Mouse (Mus musculus): Measurements from ENCODE around the gene Rpl35. TPM values are rescaled to one million over a fixed set of nuclear protein-coding genes. Genes with fewer than 3 reads are reported as not detected.

Rpl35 gene
- polyA plus RNA-seq, 1 experiment: 184 TPM

GRCm38 (mm10) chr2:39004880-39005435, 466 bp downstream of the Rpl35 start, which contains the start of gene Arpc5l:
Gene Arpc5l, plus strand, starts transcription at chr2:39005348.
- Histone ChIP-seq H3K4me1 (ENCODE audit: control insufficient read depth, insufficient read depth, low read length) (peaks cover 24% of the 10 kb centered on the region), H3K36me3 (ENCODE audit: control insufficient read depth, insufficient read depth, low read length) (no peaks in the 10 kb centered on the region; the same call in 1 of the 2 replicates), H3K27ac (ENCODE audit: insufficient read depth, low read depth, low read length) (peak within 1 kb of the TSS; percentile 22; the same call in 1 of the 2 replicates), H3K27me3 (replicated peaks; ENCODE audit: control insufficient read depth, insufficient read depth, low read length) (no peaks in the 10 kb centered on the region), H3K4me3 (ENCODE audit: insufficient read depth, low read depth, low read length) (peak within 1 kb of the TSS; percentile 79)
- DNase-seq: peak; percentile 95
- TF ChIP-seq CTCF (conservative IDR thresholded peaks at IDR 0.05; ENCODE audit: insufficient read depth, insufficient read length, low read depth, low read length) (no peak), POLR2A (IDR thresholded peaks at IDR 0.05; ENCODE audit: low read depth, low read length) (peak; percentile 6)
- WGBS: under 1% methylated on average over 58 of the region's 58 CpGs

- Histone ChIP-seq H3K36me3 (ENCODE audit: control insufficient read depth, insufficient read depth, low read length) (no peaks in the 10 kb centered on the region; the same call in 1 of the 2 replicates), H3K4me3 (ENCODE audit: insufficient read depth, low read depth, low read length) (peak overlapping the region; percentile 79), H3K27me3 (replicated peaks; ENCODE audit: control insufficient read depth, insufficient read depth, low read length) (no peaks in the 10 kb centered on the region), H3K27ac (ENCODE audit: insufficient read depth, low read depth, low read length) (no peak overlapping the region), H3K4me1 (ENCODE audit: control insufficient read depth, insufficient read depth, low read length) (peaks cover 20% of the 10 kb centered on the region)
- DNase-seq: peak; percentile 18
- WGBS: under 1% methylated on average over 11 of the region's 11 CpGs
- TF ChIP-seq POLR2A (IDR thresholded peaks at IDR 0.05; ENCODE audit: low read depth, low read length) (no peak), CTCF (conservative IDR thresholded peaks at IDR 0.05; ENCODE audit: insufficient read depth, insufficient read length, low read depth, low read length) (no peak)
These were observed 1.1 kb downstream of the Rpl35 start for GRCm38 (mm10) chr2:39004372-39004771.

- H3K36me3 ChIP-seq (ENCODE audit: control insufficient read depth, insufficient read depth, low read length): no peaks in the 10 kb centered on the region; the same call in 1 of the 2 replicates
- 73% methylated on average over 5 of the region's 5 CpGs for WGBS
- no peak overlapping the region for H3K4me3 ChIP-seq (ENCODE audit: insufficient read depth, low read depth, low read length)
- H3K27ac ChIP-seq (ENCODE audit: insufficient read depth, low read depth, low read length): no peak overlapping the region
- H3K4me1 ChIP-seq (ENCODE audit: control insufficient read depth, insufficient read depth, low read length): peaks cover 12% of the 10 kb centered on the region
- no peak for TF ChIP-seq CTCF (conservative IDR thresholded peaks at IDR 0.05; ENCODE audit: insufficient read depth, insufficient read length, low read depth, low read length)
- no peak for TF ChIP-seq POLR2A (IDR thresholded peaks at IDR 0.05; ENCODE audit: low read depth, low read length)
- DNase-seq: no peak
- no peaks in the 10 kb centered on the region for H3K27me3 ChIP-seq (replicated peaks; ENCODE audit: control insufficient read depth, insufficient read depth, low read length)
These were observed 1.9 kb downstream of the Rpl35 start for GRCm38 (mm10) chr2:39003512-39003911.

- H3K4me1 ChIP-seq (ENCODE audit: control insufficient read depth, insufficient read depth, low read length): peaks cover 12% of the 10 kb centered on the region
- 45% methylated on average over 8 of the region's 8 CpGs for WGBS
- H3K36me3 ChIP-seq (ENCODE audit: control insufficient read depth, insufficient read depth, low read length): no peaks in the 10 kb centered on the region; the same call in 1 of the 2 replicates
- no peak overlapping the region for H3K27ac ChIP-seq (ENCODE audit: insufficient read depth, low read depth, low read length)
- TF ChIP-seq POLR2A (IDR thresholded peaks at IDR 0.05; ENCODE audit: low read depth, low read length) (no peak), CTCF (conservative IDR thresholded peaks at IDR 0.05; ENCODE audit: insufficient read depth, insufficient read length, low read depth, low read length) (no peak)
- H3K27me3 ChIP-seq (replicated peaks; ENCODE audit: control insufficient read depth, insufficient read depth, low read length): no peaks in the 10 kb centered on the region
- no peak overlapping the region for H3K4me3 ChIP-seq (ENCODE audit: insufficient read depth, low read depth, low read length)
- DNase-seq: no peak
These were observed 2.3 kb downstream of the Rpl35 start for GRCm38 (mm10) chr2:39003106-39003505.

GRCm38 (mm10) chr2:39001866-39002265, 3.6 kb downstream of the Rpl35 start:
- H3K27ac ChIP-seq (ENCODE audit: insufficient read depth, low read depth, low read length): no peak overlapping the region
- H3K27me3 ChIP-seq (replicated peaks; ENCODE audit: control insufficient read depth, insufficient read depth, low read length): no peaks in the 10 kb centered on the region
- peaks cover 12% of the 10 kb centered on the region for H3K4me1 ChIP-seq (ENCODE audit: control insufficient read depth, insufficient read depth, low read length)
- peak; percentile 64 for DNase-seq
- WGBS: 52% methylated on average over 3 of the region's 3 CpGs
- no peak overlapping the region for H3K4me3 ChIP-seq (ENCODE audit: insufficient read depth, low read depth, low read length)
- H3K36me3 ChIP-seq (ENCODE audit: control insufficient read depth, insufficient read depth, low read length): no peaks in the 10 kb centered on the region; the same call in 1 of the 2 replicates
- TF ChIP-seq POLR2A (IDR thresholded peaks at IDR 0.05; ENCODE audit: low read depth, low read length): no peak
- TF ChIP-seq CTCF (conservative IDR thresholded peaks at IDR 0.05; ENCODE audit: insufficient read depth, insufficient read length, low read depth, low read length): no peak

- no peak overlapping the region for H3K4me3 ChIP-seq (ENCODE audit: insufficient read depth, low read depth, low read length)
- no peak overlapping the region for H3K27ac ChIP-seq (ENCODE audit: insufficient read depth, low read depth, low read length)
- 69% methylated on average over 4 of the region's 4 CpGs for WGBS
These were observed 4.9 kb downstream of the Rpl35 start for GRCm38 (mm10) chr2:39000587-39000919.

GRCm38 (mm10) chr2:38999910-39000586, 5.4 kb downstream of the Rpl35 start:
- H3K36me3 ChIP-seq (ENCODE audit: control insufficient read depth, insufficient read depth, low read length): no peaks in the 10 kb centered on the region; the same call in 1 of the 2 replicates
- no peaks in the 10 kb centered on the region for H3K27me3 ChIP-seq (replicated peaks; ENCODE audit: control insufficient read depth, insufficient read depth, low read length)
- TF ChIP-seq POLR2A (IDR thresholded peaks at IDR 0.05; ENCODE audit: low read depth, low read length): no peak
- TF ChIP-seq CTCF (conservative IDR thresholded peaks at IDR 0.05; ENCODE audit: insufficient read depth, insufficient read length, low read depth, low read length): no peak
- DNase-seq: peak; percentile 76
- H3K4me1 ChIP-seq (ENCODE audit: control insufficient read depth, insufficient read depth, low read length): peaks cover 9% of the 10 kb centered on the region
- no peak overlapping the region for H3K4me3 ChIP-seq (ENCODE audit: insufficient read depth, low read depth, low read length)
- 50% methylated on average over 8 of the region's 8 CpGs for WGBS
- H3K27ac ChIP-seq (ENCODE audit: insufficient read depth, low read depth, low read length): no peak overlapping the region

More at GRCm38 (mm10) chr2:39000587-39000919, 4.9 kb downstream of the Rpl35 start:
- DNase-seq: no peak
- no peak for TF ChIP-seq CTCF (conservative IDR thresholded peaks at IDR 0.05; ENCODE audit: insufficient read depth, insufficient read length, low read depth, low read length)
- no peak for TF ChIP-seq POLR2A (IDR thresholded peaks at IDR 0.05; ENCODE audit: low read depth, low read length)
- Histone ChIP-seq H3K36me3 (ENCODE audit: control insufficient read depth, insufficient read depth, low read length) (no peaks in the 10 kb centered on the region; the same call in 1 of the 2 replicates), H3K4me1 (ENCODE audit: control insufficient read depth, insufficient read depth, low read length) (peaks cover 9% of the 10 kb centered on the region), H3K27me3 (replicated peaks; ENCODE audit: control insufficient read depth, insufficient read depth, low read length) (no peaks in the 10 kb centered on the region)
